Mouse (Mus musculus): ENCODE measurements around the gene Cxcl16. TPM values are rescaled to one million over a fixed set of nuclear protein-coding genes. Genes with fewer than 3 reads are reported as not detected.

The Cxcl16 gene
- polyA plus RNA-seq, 1 experiment from 2014 or later: 45.1 TPM

GRCm38 (mm10) chr11:70472716-70473115 lies 12.9 kb upstream of the Cxcl16 start:
- Histone ChIP-seq H3K27me3 (replicated peaks; ENCODE audit: insufficient read depth, low read length) (no peaks in the 10 kb centered on the region), H3K27ac (ENCODE audit: low read length) (no peak overlapping the region), H3K4me2 (replicated peaks; ENCODE audit: low read depth, low read length) (no peak overlapping the region), H3K4me3 (ENCODE audit: low read depth, low read length) (no peak overlapping the region), H3K9me3 (ENCODE audit: low read length) (no peaks in the 10 kb centered on the region), H3K9ac (replicated peaks; ENCODE audit: low read depth) (no peak overlapping the region), H3K4me1 (ENCODE audit: insufficient read depth, low read depth, low read length) (no peaks in the 10 kb centered on the region; the same call in 1 of the 2 replicates), H3K36me3 (ENCODE audit: insufficient read depth, low read length) (no peaks in the 10 kb centered on the region)
- DNase-seq (ENCODE audit: low spot score): no peak
- no peak for TF ChIP-seq CTCF (IDR thresholded peaks at IDR 0.05)
- no peak for TF ChIP-seq EP300 (IDR thresholded peaks at IDR 0.05)
- ATAC-seq: no peak

DNA sequence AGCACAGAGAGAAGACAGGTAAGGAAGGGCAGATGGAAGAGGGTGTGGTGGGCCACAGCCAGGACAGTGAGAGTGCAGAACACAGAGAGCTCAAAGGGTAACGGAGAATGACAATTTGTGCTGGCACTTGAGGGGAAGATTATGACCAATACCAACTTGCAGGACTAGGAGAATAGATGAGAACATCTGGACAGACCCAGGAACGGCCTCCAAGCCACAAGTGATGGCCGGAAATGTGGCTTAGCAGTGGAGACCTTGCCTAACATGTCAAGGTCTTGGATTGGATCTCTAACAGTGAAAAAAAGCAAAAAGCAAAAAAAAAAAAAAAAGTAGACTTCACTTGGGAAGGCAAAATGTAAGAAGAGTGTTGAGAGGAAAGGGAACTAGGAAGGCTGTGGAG lies 10.0 kb upstream of the Cxcl16 start:
- no peak overlapping the region for H3K27ac ChIP-seq (ENCODE audit: low read length)
- H3K4me3 ChIP-seq (ENCODE audit: low read depth, low read length): no peak overlapping the region
- no peak overlapping the region for H3K9ac ChIP-seq (replicated peaks; ENCODE audit: low read depth)
- no peaks in the 10 kb centered on the region for H3K27me3 ChIP-seq (replicated peaks; ENCODE audit: insufficient read depth, low read length)
- ATAC-seq: no peak
- no peak overlapping the region for H3K4me2 ChIP-seq (replicated peaks; ENCODE audit: low read depth, low read length)
- TF ChIP-seq EP300 (IDR thresholded peaks at IDR 0.05): no peak
- no peak for TF ChIP-seq CTCF (IDR thresholded peaks at IDR 0.05)
- H3K36me3 ChIP-seq (ENCODE audit: insufficient read depth, low read length): no peaks in the 10 kb centered on the region
- no peaks in the 10 kb centered on the region for H3K9me3 ChIP-seq (ENCODE audit: low read length)
- H3K4me1 ChIP-seq (ENCODE audit: insufficient read depth, low read depth, low read length): peaks cover 6% of the 10 kb centered on the region; the same call in 1 of the 2 replicates
- no peak for DNase-seq (ENCODE audit: low spot score)
- WGBS: 86% methylated on average over 3 of the region's 3 CpGs

GRCm38 (mm10) chr11:70467902-70468619 lies 8.3 kb upstream of the Cxcl16 start:
- TF ChIP-seq CTCF (IDR thresholded peaks at IDR 0.05): no peak
- peak; percentile 11 for TF ChIP-seq EP300 (IDR thresholded peaks at IDR 0.05)
- Histone ChIP-seq H3K36me3 (ENCODE audit: insufficient read depth, low read length) (no peaks in the 10 kb centered on the region), H3K4me2 (replicated peaks; ENCODE audit: low read depth, low read length) (no peak overlapping the region), H3K9me3 (ENCODE audit: low read length) (no peaks in the 10 kb centered on the region), H3K27ac (ENCODE audit: low read length) (0 out of 2 replicates have a peak overlapping the region, but pooled peaks have one; percentile 51), H3K9ac (replicated peaks; ENCODE audit: low read depth) (no peak overlapping the region), H3K4me1 (ENCODE audit: insufficient read depth, low read depth, low read length) (peaks cover 6% of the 10 kb centered on the region; the same call in 1 of the 2 replicates), H3K4me3 (ENCODE audit: low read depth, low read length) (no peak overlapping the region), H3K27me3 (replicated peaks; ENCODE audit: insufficient read depth, low read length) (no peaks in the 10 kb centered on the region)
- 36% methylated on average over 5 of the region's 5 CpGs for WGBS
- DNase-seq (ENCODE audit: low spot score) (peak; percentile 66), ATAC-seq (peak; percentile 68)

GRCm38 (mm10) chr11:70465824-70466223 lies 6.0 kb upstream of the Cxcl16 start:
- H3K4me3 ChIP-seq (ENCODE audit: low read depth, low read length): peak overlapping the region; percentile 21; the same call in 1 of the 2 replicates
- no peaks in the 10 kb centered on the region for H3K36me3 ChIP-seq (ENCODE audit: insufficient read depth, low read length)
- DNase-seq (ENCODE audit: low spot score): peak; percentile 48
- peak overlapping the region; percentile 61 for H3K4me2 ChIP-seq (replicated peaks; ENCODE audit: low read depth, low read length)
- peaks cover 6% of the 10 kb centered on the region; the same call in 1 of the 2 replicates for H3K4me1 ChIP-seq (ENCODE audit: insufficient read depth, low read depth, low read length)
- no peaks in the 10 kb centered on the region for H3K27me3 ChIP-seq (replicated peaks; ENCODE audit: insufficient read depth, low read length)
- no peak for ATAC-seq
- no peaks in the 10 kb centered on the region for H3K9me3 ChIP-seq (ENCODE audit: low read length)
- 0 out of 2 replicates have a peak overlapping the region, but pooled peaks have one; percentile 19 for H3K9ac ChIP-seq (replicated peaks; ENCODE audit: low read depth)
- 2% methylated on average over 23 of the region's 23 CpGs for WGBS
- H3K27ac ChIP-seq (ENCODE audit: low read length): no peak overlapping the region
- TF ChIP-seq CTCF (IDR thresholded peaks at IDR 0.05) (no peak), EP300 (IDR thresholded peaks at IDR 0.05) (no peak)

DNA sequence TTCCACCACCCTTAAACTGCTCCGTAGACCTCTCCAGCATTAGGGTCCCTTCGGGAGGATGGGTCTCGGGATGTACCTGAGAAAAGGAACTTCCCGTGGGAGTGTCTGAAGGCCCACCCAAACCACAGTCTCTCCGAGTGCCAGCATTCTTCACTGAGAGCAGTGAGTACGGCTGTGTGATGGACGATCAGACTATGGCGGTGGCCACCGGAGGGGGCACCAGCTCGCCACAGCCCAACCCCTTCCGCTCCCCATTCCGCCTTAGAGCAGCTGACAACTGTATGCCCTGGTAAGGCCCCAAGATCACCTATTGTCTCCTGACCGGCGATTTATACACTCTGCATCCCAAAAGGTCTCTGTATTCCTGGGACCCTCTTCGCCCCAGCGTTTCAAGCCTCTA lies 5.4 kb upstream of the Cxcl16 start:
- Histone ChIP-seq H3K4me2 (replicated peaks; ENCODE audit: low read depth, low read length) (peak overlapping the region; percentile 61), H3K4me1 (ENCODE audit: insufficient read depth, low read depth, low read length) (peaks cover 6% of the 10 kb centered on the region; the same call in 1 of the 2 replicates), H3K36me3 (ENCODE audit: insufficient read depth, low read length) (no peaks in the 10 kb centered on the region), H3K9me3 (ENCODE audit: low read length) (no peaks in the 10 kb centered on the region), H3K9ac (replicated peaks; ENCODE audit: low read depth) (no peak overlapping the region), H3K27me3 (replicated peaks; ENCODE audit: insufficient read depth, low read length) (no peaks in the 10 kb centered on the region), H3K27ac (ENCODE audit: low read length) (no peak overlapping the region), H3K4me3 (ENCODE audit: low read depth, low read length) (no peak overlapping the region)
- TF ChIP-seq CTCF (IDR thresholded peaks at IDR 0.05) (no peak), EP300 (IDR thresholded peaks at IDR 0.05) (no peak)
- no peak for ATAC-seq
- 38% methylated on average over 16 of the region's 16 CpGs for WGBS
- DNase-seq (ENCODE audit: low spot score): no peak

GRCm38 (mm10) chr11:70463970-70464369 lies 4.2 kb upstream of the Cxcl16 start:
- WGBS: 92% methylated on average over 5 of the region's 5 CpGs
- no peak for TF ChIP-seq CTCF (IDR thresholded peaks at IDR 0.05)
- no peak for TF ChIP-seq EP300 (IDR thresholded peaks at IDR 0.05)
- ATAC-seq: no peak
- H3K4me1 ChIP-seq (ENCODE audit: insufficient read depth, low read depth, low read length): peaks cover 6% of the 10 kb centered on the region; the same call in 1 of the 2 replicates
- H3K9ac ChIP-seq (replicated peaks; ENCODE audit: low read depth): no peak overlapping the region
- no peak overlapping the region for H3K27ac ChIP-seq (ENCODE audit: low read length)
- H3K4me3 ChIP-seq (ENCODE audit: low read depth, low read length): no peak overlapping the region
- no peaks in the 10 kb centered on the region for H3K36me3 ChIP-seq (ENCODE audit: insufficient read depth, low read length)
- H3K27me3 ChIP-seq (replicated peaks; ENCODE audit: insufficient read depth, low read length): no peaks in the 10 kb centered on the region
- H3K4me2 ChIP-seq (replicated peaks; ENCODE audit: low read depth, low read length): no peak overlapping the region
- no peaks in the 10 kb centered on the region for H3K9me3 ChIP-seq (ENCODE audit: low read length)
- DNase-seq (ENCODE audit: low spot score): no peak
